Mouse (Mus musculus) right cerebral cortex, postnatal 10 days (tissue): ENCODE results near the gene F2rl1.

Experiments used
- DNase-seq, 2 experiments: peaks; one replicate each; pipeline ENCODE4 v3.0.0; 2021; ENCODE audit warnings: low spot score in 2 of 2

F2rl1 gene

GRCm38 (mm10) chr13:95524674-95525491, at the start of gene F2rl1:
TSS of gene F2rl1 (minus strand) at chr13:95525227.
- no peak for DNase-seq

GRCm38 (mm10) chr13:95570877-95571276, 45.9 kb upstream of the F2rl1 start:
- no peak for DNase-seq

- no peak for DNase-seq
Measured at GRCm38 (mm10) chr13:95569326-95569725, 44.3 kb upstream of the F2rl1 start.

- DNase-seq = no peak
Measured at GRCm38 (mm10) chr13:95568336-95568735, 43.3 kb upstream of the F2rl1 start.

GRCm38 (mm10) chr13:95566841-95567551, 42.0 kb upstream of the F2rl1 start:
- no peak for DNase-seq

GRCm38 (mm10) chr13:95563693-95564092, 38.7 kb upstream of the F2rl1 start:
- DNase-seq = peak; percentile 69 to 78

- DNase-seq = peak in 1 of 2 experiments; percentile 39
Measured at GRCm38 (mm10) chr13:95563066-95563610, 38.1 kb upstream of the F2rl1 start.

- DNase-seq = no peak
Measured at GRCm38 (mm10) chr13:95557326-95557725, 32.3 kb upstream of the F2rl1 start.

- no peak for DNase-seq
Measured at GRCm38 (mm10) chr13:95553885-95554492, 29.0 kb upstream of the F2rl1 start.

- DNase-seq = no peak
Measured at GRCm38 (mm10) chr13:95550636-95551370, 25.8 kb upstream of the F2rl1 start.

GRCm38 (mm10) chr13:95549421-95549820, 24.4 kb upstream of the F2rl1 start:
- no peak for DNase-seq

- no peak for DNase-seq
Measured at GRCm38 (mm10) chr13:95548856-95549255, 23.8 kb upstream of the F2rl1 start.

GRCm38 (mm10) chr13:95548291-95548789, 23.3 kb upstream of the F2rl1 start:
- DNase-seq = no peak

GRCm38 (mm10) chr13:95547090-95547611, 22.1 kb upstream of the F2rl1 start:
- no peak for DNase-seq

GRCm38 (mm10) chr13:95546251-95546650, 21.2 kb upstream of the F2rl1 start:
- DNase-seq = no peak

GRCm38 (mm10) chr13:95545729-95546186, 20.7 kb upstream of the F2rl1 start:
- no peak for DNase-seq

GRCm38 (mm10) chr13:95538021-95538420, 13.0 kb upstream of the F2rl1 start:
- DNase-seq = no peak

GRCm38 (mm10) chr13:95536117-95536493, 11.1 kb upstream of the F2rl1 start:
- no peak for DNase-seq

- DNase-seq = no peak
Measured at GRCm38 (mm10) chr13:95535461-95536116, 10.6 kb upstream of the F2rl1 start.

- DNase-seq = no peak
Measured at GRCm38 (mm10) chr13:95535026-95535425, 10.0 kb upstream of the F2rl1 start.
